Mouse (Mus musculus): Measurements from ENCODE around the gene Wnk2. TPM values are rescaled to one million over a fixed set of nuclear protein-coding genes. Genes with fewer than 3 reads are reported as not detected.

The Wnk2 gene
- polyA plus RNA-seq, 1 experiment from 2014 or later = 4.3 TPM

DNA sequence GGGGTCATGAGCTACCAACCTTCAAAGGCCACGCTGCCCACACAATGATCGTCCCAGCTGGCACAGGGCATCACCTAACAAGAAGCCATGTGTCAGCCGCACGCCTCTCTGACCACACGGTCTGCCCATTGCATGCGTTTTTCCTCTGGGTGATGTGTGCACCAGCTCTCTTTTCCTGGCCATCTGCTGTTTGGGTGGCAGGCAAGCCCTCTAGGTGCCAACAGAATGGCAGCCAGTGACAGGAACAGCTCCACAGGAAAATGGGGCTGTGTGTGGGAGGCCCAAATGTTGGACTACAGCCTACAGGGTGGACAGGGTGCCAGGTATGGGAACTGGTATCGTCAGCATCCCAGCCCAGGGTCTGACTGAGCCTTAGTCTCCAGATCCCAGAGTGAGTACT is 24.5 kb upstream of the Wnk2 start:
- DNase-seq (ENCODE audit: low spot score) = no peak

DNA sequence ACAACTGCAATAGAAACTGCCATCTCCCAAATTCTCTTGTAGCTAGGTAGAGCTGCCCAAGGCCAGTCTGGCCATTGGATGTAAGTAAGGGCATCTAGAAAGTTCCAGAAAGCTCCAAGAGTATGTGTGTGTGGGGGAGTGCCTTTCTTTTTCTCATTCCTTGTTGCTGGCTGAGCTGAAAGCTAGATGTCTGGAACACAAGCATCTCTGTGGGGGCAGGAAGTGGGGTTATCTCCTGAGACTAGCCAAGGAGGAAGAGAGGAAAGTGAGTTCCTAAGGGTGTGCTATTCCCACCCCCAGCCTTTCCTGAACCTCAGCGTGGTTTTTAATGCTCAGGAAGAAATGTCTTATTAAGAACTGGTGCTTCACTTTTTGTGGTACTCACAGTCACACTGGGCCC is 23.9 kb upstream of the Wnk2 start:
- no peak for DNase-seq (ENCODE audit: low spot score)
- H3K36me3 ChIP-seq = no peaks in the 10 kb centered on the region
- no peak overlapping the region for H3K27ac ChIP-seq (replicated peaks)
- no peaks in the 10 kb centered on the region for H3K9me3 ChIP-seq (replicated peaks)
- H3K4me3 ChIP-seq = no peak overlapping the region
- 74% methylated on average over 1 of the region's 1 CpGs for WGBS
- peaks cover 7% of the 10 kb centered on the region for H3K4me1 ChIP-seq
- H3K27me3 ChIP-seq (ENCODE audit: low read depth, poor library complexity, severe bottlenecking) = peaks cover 10% of the 10 kb centered on the region; the same call in 1 of the 2 replicates

More for the DNA sequence above, 24.5 kb upstream of the Wnk2 start:
- H3K27ac ChIP-seq (replicated peaks) = no peak overlapping the region
- H3K9me3 ChIP-seq (replicated peaks) = no peaks in the 10 kb centered on the region
- H3K4me1 ChIP-seq = peaks cover 7% of the 10 kb centered on the region
- peaks cover 10% of the 10 kb centered on the region; the same call in 1 of the 2 replicates for H3K27me3 ChIP-seq (ENCODE audit: low read depth, poor library complexity, severe bottlenecking)
- no peak overlapping the region for H3K4me3 ChIP-seq
- 93% methylated on average over 7 of the region's 7 CpGs for WGBS
- no peaks in the 10 kb centered on the region for H3K36me3 ChIP-seq

- Histone ChIP-seq H3K27me3 (ENCODE audit: low read depth, poor library complexity, severe bottlenecking) (peaks cover 13% of the 10 kb centered on the region; the same call in 1 of the 2 replicates), H3K4me1 (peaks cover 7% of the 10 kb centered on the region), H3K4me3 (no peak overlapping the region), H3K9me3 (replicated peaks) (no peaks in the 10 kb centered on the region), H3K27ac (replicated peaks) (no peak overlapping the region), H3K36me3 (no peaks in the 10 kb centered on the region)
- 94% methylated on average over 11 of the region's 11 CpGs for WGBS
- DNase-seq (ENCODE audit: low spot score) = no peak
Observed at GRCm38 (mm10) chr13:49170623-49171022, 22.8 kb upstream of the Wnk2 start.

DNA sequence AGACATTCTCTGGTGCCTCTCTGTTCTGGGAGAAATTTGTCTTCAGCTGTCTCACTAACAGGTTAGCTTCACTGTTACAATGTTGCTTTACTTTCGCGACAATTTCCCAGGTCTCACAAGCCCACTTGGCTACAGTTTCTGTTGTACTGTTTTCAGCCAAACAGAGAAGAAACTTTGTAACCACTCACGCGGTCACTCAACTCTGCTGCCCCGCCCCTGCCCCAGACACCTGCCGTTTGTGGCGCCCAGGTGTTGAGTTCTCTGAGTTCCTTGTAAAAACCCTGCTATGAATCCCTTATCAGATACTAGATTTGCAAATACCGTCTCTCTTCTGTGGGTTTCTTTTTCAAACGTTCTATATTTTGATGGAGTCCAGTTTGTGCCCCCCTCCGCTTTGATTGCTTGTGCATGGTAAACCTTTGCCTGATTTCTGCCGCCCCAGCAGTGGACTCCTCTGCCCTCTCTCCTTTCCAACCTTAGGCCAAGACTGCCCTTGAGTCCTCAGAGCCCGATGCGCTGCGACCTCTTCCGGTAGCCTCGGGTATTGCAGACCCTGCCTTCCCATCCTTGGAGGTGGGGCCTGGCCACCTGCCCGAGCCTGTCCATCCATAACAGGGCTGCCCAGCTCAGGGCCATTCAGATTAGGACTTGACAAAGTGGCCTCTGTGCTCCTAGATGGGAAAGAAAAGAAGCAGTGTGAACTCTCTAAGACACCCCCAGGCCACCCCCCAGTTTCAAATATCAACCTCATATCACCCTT is 21.8 kb upstream of the Wnk2 start:
- H3K27ac ChIP-seq (replicated peaks) = no peak overlapping the region
- DNase-seq (ENCODE audit: low spot score) = peak; percentile 85
- H3K9me3 ChIP-seq (replicated peaks) = no peaks in the 10 kb centered on the region
- no peaks in the 10 kb centered on the region for H3K36me3 ChIP-seq
- H3K4me3 ChIP-seq = no peak overlapping the region
- H3K4me1 ChIP-seq = peaks cover 7% of the 10 kb centered on the region
- H3K27me3 ChIP-seq (ENCODE audit: low read depth, poor library complexity, severe bottlenecking) = peaks cover 13% of the 10 kb centered on the region; the same call in 1 of the 2 replicates
- WGBS = 20% methylated on average over 17 of the region's 17 CpGs

DNA sequence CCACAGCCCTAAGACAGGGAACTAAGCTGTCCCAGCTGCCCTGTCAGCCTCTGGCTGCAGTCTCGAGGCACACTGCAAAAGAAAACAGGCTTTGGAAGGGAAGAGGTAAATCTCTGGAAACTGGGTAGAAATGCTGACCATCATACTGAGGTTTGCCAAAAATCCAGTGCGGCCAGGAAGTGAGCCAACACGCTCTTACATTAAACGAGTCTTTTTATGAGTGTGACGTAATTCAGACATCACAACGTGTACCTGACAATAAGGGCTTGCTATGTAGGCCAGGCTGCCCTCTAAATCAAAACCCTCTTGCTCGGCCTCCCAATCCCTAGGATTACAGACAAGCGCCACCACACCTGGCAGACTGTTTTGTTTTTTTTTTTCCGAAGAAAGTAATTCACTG is 19.3 kb upstream of the Wnk2 start:
- Histone ChIP-seq H3K27ac (replicated peaks) (no peak overlapping the region), H3K36me3 (no peaks in the 10 kb centered on the region), H3K27me3 (ENCODE audit: low read depth, poor library complexity, severe bottlenecking) (peaks cover 9% of the 10 kb centered on the region; the same call in 1 of the 2 replicates), H3K9me3 (replicated peaks) (no peaks in the 10 kb centered on the region), H3K4me3 (no peak overlapping the region), H3K4me1 (no peaks in the 10 kb centered on the region)
- WGBS = 87% methylated on average over 9 of the region's 9 CpGs
- no peak for DNase-seq (ENCODE audit: low spot score)

DNA sequence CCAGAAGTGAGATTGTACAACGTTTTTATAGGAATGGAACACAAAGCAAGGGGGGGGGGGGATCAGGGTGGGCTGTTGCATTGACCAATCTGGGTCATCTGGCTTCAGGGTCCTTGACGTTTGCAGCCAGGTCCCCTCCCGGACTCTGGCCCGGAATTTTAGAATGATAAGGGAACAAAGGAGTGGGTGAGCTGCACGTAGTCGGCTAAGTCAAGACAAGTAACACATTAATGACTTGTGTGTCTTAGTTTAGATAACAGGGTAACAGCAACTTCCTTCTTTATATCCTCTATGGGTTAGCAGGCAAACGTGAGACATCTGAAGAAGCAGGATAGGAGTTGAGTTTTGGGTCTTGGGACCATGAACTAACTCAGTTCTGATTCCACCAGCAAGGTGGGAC is 15.8 kb upstream of the Wnk2 start:
- Histone ChIP-seq H3K36me3 (no peaks in the 10 kb centered on the region), H3K4me1 (0 out of 2 replicates have a peak, but pooled peaks cover 3% of the 10 kb centered on the region), H3K9me3 (replicated peaks) (no peaks in the 10 kb centered on the region), H3K4me3 (no peak overlapping the region), H3K27ac (replicated peaks) (no peak overlapping the region), H3K27me3 (ENCODE audit: low read depth, poor library complexity, severe bottlenecking) (0 out of 2 replicates have a peak, but pooled peaks cover 4% of the 10 kb centered on the region)
- DNase-seq (ENCODE audit: low spot score) = no peak
- 88% methylated on average over 7 of the region's 7 CpGs for WGBS

DNA sequence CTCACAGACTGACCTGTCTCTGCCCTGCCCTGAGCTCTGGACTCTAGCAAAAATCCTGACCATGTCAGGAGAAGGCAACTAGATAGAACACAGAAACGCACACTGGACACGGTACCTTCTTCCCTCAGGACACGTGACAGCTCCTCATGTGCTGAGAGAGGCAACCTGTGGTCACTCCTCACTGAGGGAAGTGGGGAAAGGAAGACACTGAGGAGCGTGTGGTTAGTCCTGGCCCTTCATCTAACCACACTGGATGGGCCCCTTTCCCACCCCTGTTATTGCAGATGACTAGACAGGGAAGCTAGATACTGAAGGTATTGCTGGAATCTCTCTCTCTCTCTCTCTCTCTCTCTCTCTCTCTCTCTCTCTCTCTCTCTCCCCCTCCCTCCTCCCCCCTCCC is 14.9 kb upstream of the Wnk2 start:
- H3K27me3 ChIP-seq (ENCODE audit: low read depth, poor library complexity, severe bottlenecking) = 0 out of 2 replicates have a peak, but pooled peaks cover 4% of the 10 kb centered on the region
- H3K27ac ChIP-seq (replicated peaks) = no peak overlapping the region
- no peaks in the 10 kb centered on the region for H3K9me3 ChIP-seq (replicated peaks)
- no peaks in the 10 kb centered on the region for H3K36me3 ChIP-seq
- 82% methylated on average over 4 of the region's 4 CpGs for WGBS
- no peak for DNase-seq (ENCODE audit: low spot score)
- 0 out of 2 replicates have a peak, but pooled peaks cover 3% of the 10 kb centered on the region for H3K4me1 ChIP-seq
- no peak overlapping the region for H3K4me3 ChIP-seq

- H3K9me3 ChIP-seq (replicated peaks) = 0 out of 2 replicates have a peak, but pooled peaks cover 6% of the 10 kb centered on the region
- 0 out of 2 replicates have a peak, but pooled peaks cover 4% of the 10 kb centered on the region for H3K27me3 ChIP-seq (ENCODE audit: low read depth, poor library complexity, severe bottlenecking)
- H3K4me3 ChIP-seq = no peak overlapping the region
- no peak overlapping the region for H3K27ac ChIP-seq (replicated peaks)
- WGBS = 80% methylated on average over 2 of the region's 2 CpGs
- DNase-seq (ENCODE audit: low spot score) = no peak
- no peaks in the 10 kb centered on the region for H3K36me3 ChIP-seq
- H3K4me1 ChIP-seq = 0 out of 2 replicates have a peak, but pooled peaks cover 3% of the 10 kb centered on the region
Observed at GRCm38 (mm10) chr13:49161236-49161635, 13.4 kb upstream of the Wnk2 start.

- WGBS = 85% methylated on average over 10 of the region's 10 CpGs
Observed at GRCm38 (mm10) chr13:49158040-49158713, 10.4 kb upstream of the Wnk2 start.

GRCm38 (mm10) chr13:49156645-49157044 is 8.8 kb upstream of the Wnk2 start:
- H3K4me1 ChIP-seq = peaks cover 11% of the 10 kb centered on the region; the same call in 1 of the 2 replicates
- no peak for DNase-seq (ENCODE audit: low spot score)
- no peaks in the 10 kb centered on the region for H3K36me3 ChIP-seq
- WGBS = 78% methylated on average over 4 of the region's 4 CpGs
- no peak overlapping the region for H3K27ac ChIP-seq (replicated peaks)
- H3K9me3 ChIP-seq (replicated peaks) = 0 out of 2 replicates have a peak, but pooled peaks cover 7% of the 10 kb centered on the region
- no peak overlapping the region for H3K4me3 ChIP-seq
- no peaks in the 10 kb centered on the region for H3K27me3 ChIP-seq (ENCODE audit: low read depth, poor library complexity, severe bottlenecking)

More at GRCm38 (mm10) chr13:49158040-49158713, 10.4 kb upstream of the Wnk2 start:
- Histone ChIP-seq H3K9me3 (replicated peaks) (0 out of 2 replicates have a peak, but pooled peaks cover 7% of the 10 kb centered on the region), H3K36me3 (no peaks in the 10 kb centered on the region), H3K27ac (replicated peaks) (no peak overlapping the region), H3K27me3 (ENCODE audit: low read depth, poor library complexity, severe bottlenecking) (no peaks in the 10 kb centered on the region), H3K4me1 (peaks cover 11% of the 10 kb centered on the region; the same call in 1 of the 2 replicates), H3K4me3 (no peak overlapping the region)
- DNase-seq (ENCODE audit: low spot score) = no peak

DNA sequence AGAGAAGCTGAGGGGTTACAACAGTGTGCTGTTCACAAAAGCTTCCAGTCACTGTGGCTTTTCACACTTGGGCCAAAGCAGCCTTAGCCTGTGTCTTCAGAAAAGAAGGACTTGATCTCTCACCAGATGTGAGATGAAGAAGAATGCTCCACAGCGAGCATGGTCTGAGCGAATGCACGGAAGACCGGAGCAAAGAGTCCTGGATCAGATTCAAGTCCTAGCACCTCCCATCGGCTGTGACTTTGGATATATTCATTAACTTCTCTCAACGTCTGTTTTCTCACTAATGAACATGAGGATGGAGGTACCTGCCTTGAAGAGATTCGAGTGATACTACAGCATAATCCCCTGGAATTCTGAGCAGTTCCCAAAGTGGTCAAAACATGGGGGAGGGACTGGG is 6.8 kb upstream of the Wnk2 start:
- no peak for DNase-seq (ENCODE audit: low spot score)
- H3K36me3 ChIP-seq = no peaks in the 10 kb centered on the region
- H3K4me3 ChIP-seq = no peak overlapping the region
- H3K4me1 ChIP-seq = peaks cover 11% of the 10 kb centered on the region; the same call in 1 of the 2 replicates
- H3K27ac ChIP-seq (replicated peaks) = no peak overlapping the region
- WGBS = 68% methylated on average over 7 of the region's 7 CpGs
- peaks cover 15% of the 10 kb centered on the region for H3K27me3 ChIP-seq (ENCODE audit: low read depth, poor library complexity, severe bottlenecking)
- 0 out of 2 replicates have a peak, but pooled peaks cover 7% of the 10 kb centered on the region for H3K9me3 ChIP-seq (replicated peaks)

DNA sequence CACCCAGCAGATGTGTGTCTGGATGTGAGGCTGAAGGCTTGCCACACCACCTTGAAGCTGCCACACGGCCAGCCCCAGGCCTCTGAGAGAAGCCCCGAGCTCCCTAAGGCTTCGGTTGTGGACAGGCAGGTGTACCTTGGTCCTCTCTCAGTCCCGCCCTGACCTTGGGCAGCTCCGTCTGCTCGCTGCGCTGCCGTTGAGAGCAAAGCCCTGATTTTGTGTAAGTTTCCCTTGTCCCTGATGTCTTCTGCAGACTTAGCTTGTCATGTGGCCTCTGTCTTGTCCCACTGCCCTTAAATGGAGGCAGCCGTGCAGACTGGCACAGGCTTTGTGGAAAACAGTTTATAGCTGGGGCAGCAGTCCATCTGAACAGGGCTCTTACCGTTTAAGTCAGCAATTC is 6.2 kb upstream of the Wnk2 start:
- H3K27me3 ChIP-seq (ENCODE audit: low read depth, poor library complexity, severe bottlenecking) = peaks cover 21% of the 10 kb centered on the region
- H3K27ac ChIP-seq (replicated peaks) = no peak overlapping the region
- no peak for DNase-seq (ENCODE audit: low spot score)
- peaks cover 8% of the 10 kb centered on the region; the same call in 1 of the 2 replicates for H3K4me1 ChIP-seq
- H3K4me3 ChIP-seq = no peak overlapping the region
- 0 out of 2 replicates have a peak, but pooled peaks cover 7% of the 10 kb centered on the region for H3K9me3 ChIP-seq (replicated peaks)
- 85% methylated on average over 10 of the region's 10 CpGs for WGBS
- H3K36me3 ChIP-seq = no peaks in the 10 kb centered on the region

All from midbrain, embryonic 10.5 days (tissue).